Mouse (Mus musculus): ENCODE measurements around the gene Vmn2r27.

Vmn2r27 gene

GRCm38 (mm10) chr6:124231756-124232155, at the start of gene Vmn2r27:
Gene Vmn2r27, minus strand, starts transcription at chr6:124231856.
- no peak for DNase-seq (ENCODE audit: low spot score in 2 of 2)

DNA sequence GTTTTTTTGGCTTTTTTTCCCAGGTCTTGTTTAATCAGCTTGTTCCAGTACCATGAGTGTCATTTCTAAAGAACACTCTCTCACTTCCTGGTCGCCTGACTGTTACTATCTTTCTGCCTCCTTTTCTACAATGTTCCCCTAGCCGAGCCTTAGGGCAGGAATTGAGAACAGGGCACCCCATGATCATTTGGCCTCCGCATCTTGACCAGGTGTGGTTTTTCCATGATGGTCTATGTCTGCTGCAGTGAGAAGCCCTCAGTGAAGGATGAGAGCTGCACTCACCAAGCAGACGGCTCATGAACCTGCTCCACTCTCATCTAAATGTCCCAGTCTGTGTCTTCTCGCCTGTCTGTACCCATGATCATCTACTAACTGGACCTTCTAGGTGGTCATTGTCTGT, 46.6 kb upstream of the Vmn2r27 start:
- DNase-seq (ENCODE audit: low spot score in 2 of 2) = no peak

DNA sequence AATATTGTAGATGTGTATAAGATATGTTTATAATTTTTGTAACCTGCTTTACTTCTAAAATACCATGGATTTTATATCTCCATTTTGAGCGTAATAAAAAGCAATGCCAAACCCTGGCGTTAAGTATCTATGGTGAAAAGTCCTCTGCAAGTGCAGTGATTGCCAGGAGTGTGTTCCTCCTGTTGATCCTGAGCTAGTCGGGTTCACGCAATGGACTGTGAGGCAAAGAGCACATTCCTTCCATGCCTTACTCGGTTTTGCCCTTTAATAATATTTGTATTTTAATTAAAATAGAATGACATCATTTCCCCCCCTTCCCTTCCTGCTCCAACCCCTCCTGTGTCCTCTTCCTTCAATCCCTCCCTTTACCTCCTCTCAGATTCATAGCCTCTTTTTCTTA, 46.0 kb upstream of the Vmn2r27 start:
- no peak for DNase-seq (ENCODE audit: low spot score in 2 of 2)

GRCm38 (mm10) chr6:124273231-124273880, 41.7 kb upstream of the Vmn2r27 start:
- no peak for DNase-seq (ENCODE audit: low spot score in 2 of 2)

DNA sequence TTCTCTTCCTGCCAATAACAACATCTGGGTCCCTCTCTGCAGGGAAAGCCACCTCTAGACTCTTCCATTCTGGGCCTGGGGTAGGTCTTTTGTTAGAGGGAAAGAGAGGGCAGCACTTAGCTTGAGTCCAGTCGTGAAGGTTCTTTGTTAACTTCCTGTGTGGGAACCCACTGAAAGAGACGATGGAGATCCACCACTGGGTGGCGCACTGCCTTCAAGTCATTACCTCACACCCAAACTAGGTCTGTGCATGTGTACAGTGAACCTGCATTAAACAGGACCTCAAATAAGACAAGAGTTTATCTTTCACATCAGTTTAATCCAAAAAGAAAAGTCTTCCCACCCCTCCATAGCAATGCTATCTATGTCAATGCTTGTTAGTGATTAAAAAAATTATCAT, 31.0 kb upstream of the Vmn2r27 start:
- DNase-seq (ENCODE audit: low spot score in 2 of 2) = peak; percentile 47 to 83

DNA sequence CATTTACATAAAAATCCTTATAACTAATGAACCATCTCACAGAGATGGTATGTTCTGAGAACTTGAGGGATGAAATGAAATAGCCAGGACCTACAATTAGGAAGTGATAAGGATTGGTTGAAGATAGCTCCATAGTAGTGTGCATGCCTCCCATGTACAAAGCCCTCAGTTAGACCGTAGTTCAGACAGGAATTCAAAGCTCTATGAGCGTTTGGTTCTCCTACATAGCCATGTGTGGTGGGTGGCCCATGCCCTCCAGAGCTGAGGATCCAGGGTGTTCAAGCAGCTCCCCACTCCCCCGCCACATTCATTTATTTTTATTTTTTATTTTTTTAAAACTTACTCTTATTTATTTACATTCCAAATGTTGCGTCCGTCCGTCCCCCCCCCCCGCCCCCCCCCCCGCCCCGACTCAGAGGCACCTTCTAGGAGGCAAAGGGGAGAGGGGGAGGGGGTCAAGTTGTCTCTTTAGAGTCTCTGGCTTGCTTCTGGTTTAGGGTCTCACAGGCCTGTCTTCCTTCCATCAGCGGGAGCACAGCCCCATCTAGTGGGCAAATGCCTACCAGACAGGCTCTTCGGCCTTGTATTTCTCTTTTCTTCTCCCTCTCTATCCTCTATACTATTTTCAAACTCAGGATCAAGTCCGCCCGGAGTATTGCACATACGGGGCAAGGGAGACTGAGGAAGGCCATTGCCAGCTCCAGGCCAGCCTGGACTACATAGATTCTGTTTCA, 28.7 kb upstream of the Vmn2r27 start:
- peak; percentile 32 to 76 for DNase-seq (ENCODE audit: low spot score in 2 of 2)

DNA sequence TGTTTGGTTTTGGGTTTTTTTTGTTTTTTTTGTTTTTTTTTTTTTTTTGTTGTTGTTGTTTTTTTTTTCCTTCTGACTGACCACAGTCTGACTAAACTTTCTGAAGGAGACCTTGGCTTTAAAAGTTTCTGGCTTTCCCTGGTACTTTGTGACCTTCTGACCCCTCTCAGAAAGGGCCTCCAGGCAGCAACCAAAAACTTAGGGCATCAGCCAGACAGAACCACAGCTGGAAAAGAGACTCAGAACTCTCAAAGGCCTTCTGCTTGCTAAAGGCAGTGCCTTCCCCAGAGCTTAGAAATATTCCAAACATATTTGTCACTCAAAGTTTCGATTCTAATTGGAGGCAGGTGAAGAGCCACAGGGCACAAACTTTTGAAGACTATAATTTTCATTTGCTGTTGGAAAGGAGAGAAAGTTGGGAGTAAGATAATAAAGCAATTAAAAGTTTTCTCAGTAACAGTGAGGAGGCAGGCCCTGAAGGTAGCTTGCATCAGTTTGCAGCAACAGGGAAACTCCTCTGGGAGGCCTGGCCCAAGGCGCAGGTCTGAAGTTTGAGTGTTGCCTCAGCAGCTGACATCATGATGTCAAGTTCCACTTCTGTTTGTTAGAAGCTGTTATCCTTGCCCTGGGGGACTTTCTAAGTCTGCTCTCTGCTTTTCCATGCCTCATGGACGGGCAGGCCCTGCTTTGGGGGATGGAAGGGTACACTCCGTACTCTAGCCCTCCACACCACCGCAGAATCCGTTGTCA, 24.2 kb upstream of the Vmn2r27 start:
- DNase-seq (ENCODE audit: low spot score in 2 of 2) = no peak

GRCm38 (mm10) chr6:124202116-124202515, 29.5 kb downstream of the Vmn2r27 start:
- DNase-seq (ENCODE audit: low spot score in 2 of 2) = no peak

DNA sequence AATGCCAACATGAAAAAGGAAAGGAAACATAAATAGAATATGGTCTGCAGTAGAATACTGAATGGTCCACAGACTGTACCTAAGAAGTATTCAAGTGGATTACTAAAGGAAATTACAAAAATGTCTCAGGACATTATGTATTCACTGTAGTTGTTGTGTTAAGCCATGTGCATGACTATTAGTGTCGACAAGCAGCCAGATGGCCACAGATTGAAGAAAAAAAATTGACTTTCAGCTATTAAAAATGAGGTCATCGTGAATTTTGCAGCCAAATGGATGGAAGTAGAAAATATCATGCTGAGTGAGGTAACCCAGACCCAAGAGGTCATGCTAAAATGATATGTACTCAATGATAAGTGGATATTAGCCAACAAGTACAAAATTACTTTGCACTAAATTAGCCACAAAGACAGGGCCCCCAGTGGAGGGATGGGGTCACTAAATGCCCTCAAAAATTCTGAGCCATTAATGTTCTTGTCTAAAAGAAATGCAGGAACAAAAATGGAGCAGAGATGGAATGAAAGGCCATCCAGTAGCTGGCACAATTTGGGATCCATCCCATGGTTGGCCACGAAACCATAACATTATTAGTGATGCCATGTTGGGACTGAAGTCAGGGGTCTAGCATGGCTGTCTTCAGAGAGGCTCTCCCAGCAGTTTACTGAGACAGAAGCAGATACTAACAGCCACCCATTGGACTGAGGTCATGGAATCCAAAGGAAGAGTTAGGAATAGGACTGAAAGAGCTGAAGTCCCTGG, 63.0 kb downstream of the Vmn2r27 start:
- no peak for DNase-seq (ENCODE audit: low spot score in 2 of 2)

DNA sequence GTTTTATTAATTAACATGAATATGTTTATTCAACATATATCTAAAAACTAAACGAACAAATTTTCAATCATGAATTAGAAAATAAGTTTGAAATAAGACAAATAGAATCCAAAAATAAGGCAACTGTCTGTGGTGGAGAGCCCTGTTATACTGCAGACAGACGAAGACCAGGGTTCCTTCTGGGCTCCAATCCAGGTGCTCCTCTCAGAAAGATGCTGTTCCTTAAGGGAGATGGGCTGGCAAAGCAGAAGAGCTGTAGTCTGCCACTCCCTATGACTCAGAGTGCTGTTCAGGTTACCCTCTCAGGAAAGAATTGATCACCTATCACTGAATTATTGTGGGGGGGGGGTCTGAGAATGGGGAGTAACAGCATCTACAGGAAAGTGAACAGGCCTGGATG, 65.1 kb downstream of the Vmn2r27 start:
- DNase-seq (ENCODE audit: low spot score in 2 of 2) = no peak

GRCm38 (mm10) chr6:124149808-124150207, 81.8 kb downstream of the Vmn2r27 start:
- no peak for DNase-seq (ENCODE audit: low spot score in 2 of 2)
